Mouse (Mus musculus): ENCODE measurements around the gene Olfr654. TPM values are rescaled to one million over a fixed set of nuclear protein-coding genes. Genes with fewer than 3 reads are reported as not detected.

The Olfr654 gene
- total RNA-seq (2021), result not detected
- long read RNA-seq, experiment 1, result 0 reads
- long read RNA-seq, experiment 2, result 0 reads

DNA sequence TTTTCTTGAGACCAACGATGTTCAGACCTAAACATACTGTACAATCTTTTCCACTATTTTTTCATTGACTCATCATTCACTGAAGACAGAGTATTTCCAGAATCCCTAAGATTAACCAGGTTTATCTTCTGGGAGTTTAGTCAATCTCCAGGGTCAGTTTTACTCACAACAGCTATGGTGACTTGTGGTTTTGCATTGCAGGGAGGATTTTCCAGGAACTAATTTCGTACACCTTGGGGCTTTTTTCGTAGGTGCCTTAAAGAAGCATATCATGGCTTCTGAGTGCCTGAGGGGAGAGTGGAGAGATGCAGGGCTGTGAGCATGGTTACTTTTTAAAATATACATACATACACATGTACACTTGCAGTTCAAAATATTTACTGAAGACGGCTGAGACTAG lies at the start of gene Olfr654:
Olfr654 (plus strand) TSS at position 301 of the 400 bp plus-strand sequence.
- no peak for DNase-seq (ENCODE audit: low spot score in 2 of 2)

DNA sequence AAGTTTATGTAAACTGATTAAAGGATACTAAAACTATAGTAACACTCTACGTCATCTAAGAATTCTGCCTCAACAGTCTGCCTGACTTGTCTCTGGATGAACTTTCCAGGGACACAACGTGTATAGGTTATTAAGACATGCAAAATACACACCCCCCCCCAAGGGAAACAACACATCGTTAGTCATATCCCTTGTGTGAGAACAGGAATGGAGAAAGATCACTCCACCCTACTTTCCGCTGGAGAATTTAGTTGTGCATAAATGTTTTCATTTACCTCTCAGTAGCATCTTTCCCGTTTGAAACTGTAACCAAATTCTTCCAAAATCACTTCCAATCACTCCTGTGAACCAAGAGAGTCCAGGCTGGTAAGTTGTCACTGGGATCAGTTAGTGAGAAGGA lies 37.0 kb upstream of the Olfr654 start, which contains the start of gene Olfr651:
Olfr651 (plus strand) TSS at position 301 of the 400 bp plus-strand sequence.
- DNase-seq (ENCODE audit: low spot score in 2 of 2), result no peak

DNA sequence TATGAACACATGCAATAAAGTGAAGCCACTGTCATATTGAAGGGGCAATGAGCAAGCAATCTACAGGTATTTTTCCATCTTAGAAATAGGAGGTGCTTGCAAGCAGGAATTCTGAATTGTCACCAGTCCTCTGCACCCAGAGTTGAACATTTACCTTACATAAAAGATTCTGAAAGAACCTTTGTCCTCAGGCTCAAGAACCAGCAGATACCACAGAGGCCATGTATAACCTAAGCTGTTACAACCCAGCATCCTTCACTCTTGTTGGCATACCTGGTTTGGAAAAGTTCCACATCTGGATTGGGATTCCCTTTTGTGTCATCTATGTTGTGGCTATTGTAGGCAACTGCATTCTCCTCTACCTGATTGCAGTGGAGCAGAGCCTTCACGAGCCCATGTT lies 34.1 kb upstream of the Olfr654 start:
- no peak for DNase-seq (ENCODE audit: low spot score in 2 of 2)

DNA sequence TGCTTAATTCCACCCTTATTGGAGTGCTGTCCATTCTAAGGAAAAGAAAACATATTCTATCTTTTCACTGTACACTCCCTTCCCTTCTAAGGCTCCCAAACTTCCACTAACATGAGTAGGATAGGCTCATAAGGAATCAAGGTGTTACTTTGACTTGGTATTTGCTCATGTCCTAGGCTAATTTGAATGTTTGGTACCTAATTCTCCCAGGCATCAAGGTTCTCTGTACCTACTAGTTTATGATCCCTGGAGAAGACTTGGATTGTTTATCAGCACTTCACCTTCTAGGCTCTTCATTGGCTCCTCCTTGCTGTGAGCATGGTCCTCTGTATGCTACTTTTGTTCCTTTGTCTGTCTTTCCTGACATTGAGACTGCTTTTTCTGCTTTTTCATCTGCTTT lies 26.2 kb upstream of the Olfr654 start, which contains the start of gene Olfr652:
Olfr652 (plus strand) TSS at position 301 of the 400 bp plus-strand sequence.
- no peak for DNase-seq (ENCODE audit: low spot score in 2 of 2)

DNA sequence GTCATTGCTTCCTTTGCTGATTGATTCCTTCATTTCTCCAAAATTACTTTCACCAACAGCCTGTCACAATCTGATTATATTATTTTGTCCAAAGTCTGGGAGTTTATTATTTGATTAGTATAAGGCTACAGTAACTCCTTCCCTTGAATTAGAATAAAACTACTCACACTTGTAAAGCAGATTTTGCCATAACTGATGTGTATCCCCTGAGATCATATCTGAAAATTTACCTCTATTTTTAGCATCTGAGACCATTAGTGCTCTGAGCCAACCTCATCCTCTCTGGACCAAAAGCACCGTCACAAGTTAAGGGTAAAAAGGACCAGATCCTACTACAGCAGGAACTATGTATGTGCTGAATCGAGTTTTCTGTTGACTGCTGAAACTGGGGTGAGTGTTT lies 9.8 kb upstream of the Olfr654 start, which contains the start of gene Olfr653:
Olfr653 (plus strand) TSS at position 301 of the 400 bp plus-strand sequence.
- no peak for DNase-seq (ENCODE audit: low spot score in 2 of 2)

DNA sequence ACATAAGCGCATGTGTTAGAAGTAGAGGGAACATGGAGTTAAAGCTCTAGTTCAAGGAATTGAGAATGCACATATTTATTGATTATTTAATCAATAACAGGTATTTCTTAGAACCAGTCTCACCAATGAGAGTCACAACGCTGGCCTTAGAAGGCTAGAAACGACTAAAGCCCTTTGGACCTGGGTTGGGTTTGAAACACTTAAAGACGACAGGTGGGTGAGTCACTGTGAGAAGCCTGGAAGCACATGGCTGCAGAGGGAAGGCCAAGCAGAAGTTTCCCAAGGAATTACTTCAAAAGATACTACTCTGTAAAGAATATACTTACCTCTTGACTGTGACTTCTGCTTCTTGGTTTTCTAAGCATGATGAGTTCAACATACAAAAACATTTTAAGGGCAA lies 6.0 kb upstream of the Olfr654 start:
- no peak for DNase-seq (ENCODE audit: low spot score in 2 of 2)

DNA sequence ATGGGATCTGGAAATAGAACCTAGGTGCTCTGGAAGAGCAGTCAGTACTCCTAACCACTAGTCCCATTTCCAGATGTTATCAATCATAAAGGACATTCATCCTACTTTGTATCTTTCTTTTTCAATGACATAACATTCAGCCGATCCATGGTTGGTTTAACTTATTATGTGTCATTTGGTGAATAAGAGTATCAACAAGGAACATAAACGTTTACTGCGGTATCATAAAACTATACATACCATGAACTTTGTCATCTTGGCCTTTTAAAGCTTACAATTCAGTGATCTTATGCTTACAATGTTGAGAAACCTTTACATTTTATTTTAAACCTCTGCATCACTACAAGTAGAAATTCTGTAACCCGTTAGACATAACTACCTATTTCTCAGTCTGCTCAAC lies 5.4 kb upstream of the Olfr654 start:
- no peak for DNase-seq (ENCODE audit: low spot score in 2 of 2)

DNA sequence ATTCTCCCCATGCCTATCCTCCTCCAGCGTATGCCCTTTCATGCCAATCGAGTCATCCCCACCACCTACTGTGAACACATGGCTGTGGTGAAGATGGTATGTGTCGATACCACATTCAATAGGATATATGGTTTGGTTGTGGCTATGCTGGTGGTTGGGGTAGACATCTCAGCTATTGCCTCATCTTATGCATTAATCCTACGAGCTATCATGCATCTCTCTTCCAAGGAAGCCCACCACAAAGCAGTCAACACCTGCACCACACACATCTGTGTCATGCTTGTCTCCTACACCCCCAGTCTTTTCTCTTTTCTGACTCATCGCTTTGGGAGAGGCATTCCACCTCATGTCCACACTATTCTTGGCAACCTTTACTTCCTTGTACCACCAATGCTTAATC lies 1.4 kb downstream of the Olfr654 start:
- DNase-seq (ENCODE audit: low spot score in 2 of 2), result no peak

DNA sequence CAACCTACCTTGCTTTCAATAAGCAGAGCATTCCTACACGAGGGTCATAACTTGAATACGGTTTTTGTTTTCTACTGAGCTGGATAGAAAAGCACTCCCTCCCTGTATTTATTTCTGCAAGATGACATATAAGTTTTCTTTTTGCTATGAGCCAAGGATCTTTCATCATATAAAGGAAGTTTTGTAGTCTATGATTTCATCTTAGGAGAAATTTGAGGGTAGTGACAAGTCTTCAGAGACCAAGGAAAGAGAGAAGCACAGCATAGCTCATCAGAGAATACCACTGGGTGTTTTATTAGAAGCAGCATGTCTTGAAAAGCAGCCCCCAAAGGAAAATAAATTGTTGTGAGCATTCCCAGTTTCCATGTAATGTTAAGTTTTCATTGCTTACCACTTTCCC lies 14.9 kb downstream of the Olfr654 start, which contains the start of gene Olfr655:
Olfr655 (minus strand) TSS at position 101 of the 400 bp plus-strand sequence.
- no peak for DNase-seq (ENCODE audit: low spot score in 2 of 2)

DNA sequence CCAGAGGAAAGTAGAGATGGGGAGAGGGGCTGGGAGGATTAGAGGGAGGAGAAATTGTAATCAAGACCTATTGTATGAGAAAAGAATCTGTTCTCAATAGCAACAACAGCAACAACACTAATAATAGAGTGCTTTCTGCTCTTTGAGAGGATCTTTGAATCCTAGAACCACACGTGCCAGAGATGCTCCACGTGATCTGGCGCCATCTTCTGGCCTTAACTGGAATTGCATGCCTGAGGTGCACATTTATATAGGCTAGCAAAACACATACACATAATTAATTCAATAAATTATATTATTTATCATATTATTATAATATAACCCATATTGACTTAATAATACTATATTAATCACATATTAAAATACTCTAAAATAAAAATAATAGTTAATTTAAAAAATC lies 16.3 kb downstream of the Olfr654 start:
- DNase-seq (ENCODE audit: low spot score in 2 of 2), result no peak

DNA sequence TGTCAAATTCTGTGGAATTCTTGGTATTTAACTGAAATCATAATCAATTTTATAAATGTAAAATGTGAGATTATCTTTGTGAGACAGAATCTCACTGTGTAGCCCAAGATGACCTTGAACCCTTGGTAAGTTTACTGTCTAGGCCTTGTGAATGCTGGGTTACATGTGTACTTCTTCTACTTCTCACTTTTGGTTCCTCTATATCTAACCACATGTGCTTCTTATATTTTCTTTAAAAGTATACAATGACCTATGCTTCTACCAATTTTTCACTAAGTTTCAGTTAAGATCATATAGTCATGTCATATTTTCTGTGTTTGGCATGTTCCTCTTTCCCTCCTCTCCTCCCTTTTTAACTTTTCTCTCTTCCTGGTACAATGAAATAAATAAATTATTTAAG lies 17.9 kb downstream of the Olfr654 start:
- no peak for DNase-seq (ENCODE audit: low spot score in 2 of 2)

DNA sequence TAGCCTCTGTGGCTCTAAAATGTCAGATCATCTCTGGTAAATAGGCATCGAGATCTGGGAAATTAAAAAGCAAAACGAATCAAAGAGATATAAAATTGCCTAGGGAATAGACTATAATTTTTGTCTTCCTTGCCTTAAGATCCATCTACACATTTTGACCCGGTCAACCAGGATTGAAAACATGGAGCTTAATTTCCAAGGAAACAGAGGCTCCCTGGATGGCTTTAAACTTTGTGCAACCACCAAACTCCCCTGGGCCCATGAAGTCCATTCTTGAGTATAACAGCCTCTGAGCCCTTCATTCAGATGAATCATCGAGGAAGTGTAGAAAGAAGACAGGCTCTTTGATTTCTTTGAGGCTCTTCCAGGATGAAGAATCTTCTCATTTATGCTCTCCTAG lies 26.8 kb downstream of the Olfr654 start, which contains the start of gene Olfr656:
Olfr656 (plus strand) TSS at position 301 of the 400 bp plus-strand sequence.
- DNase-seq (ENCODE audit: low spot score in 2 of 2), result no peak

DNA sequence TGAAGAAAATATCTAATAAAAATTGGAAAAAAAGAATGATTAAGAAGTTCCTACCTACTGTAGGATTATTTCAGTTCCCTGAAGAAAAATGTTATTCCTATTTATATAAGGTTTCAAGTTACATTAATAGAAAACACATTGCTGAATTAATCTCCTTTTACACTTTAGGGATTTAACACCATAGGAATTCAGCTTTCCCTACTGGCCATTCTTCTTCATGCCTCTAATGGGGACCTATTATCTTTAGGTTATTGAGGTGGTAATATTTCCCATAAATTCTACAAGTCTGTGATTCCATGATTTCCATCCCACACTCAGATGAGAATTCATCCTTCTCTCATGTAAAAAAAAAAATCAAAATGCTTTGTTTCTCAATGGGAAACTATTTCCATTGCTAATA lies 37.7 kb downstream of the Olfr654 start, which contains the start of gene Olfr657:
Olfr657 (plus strand) TSS at position 301 of the 400 bp plus-strand sequence.
- no peak for DNase-seq (ENCODE audit: low spot score in 2 of 2)

Other genes with a start within 250 kb of the Olfr654 start
- 10 to 100 TPM; 15.6 to 15.9 TPM for gene Trim12c, start 233.7 kb upstream of the Olfr654 start, total RNA-seq (2021)
- not detected for gene Trim30b, start 217.1 kb upstream of the Olfr654 start, total RNA-seq (2021)
- under 1 TPM; 0.22 to 0.28 TPM for gene Trim30c, start 186.2 kb upstream of the Olfr654 start, total RNA-seq (2021)
- 1 to 10 TPM; 4.9 to 6.5 TPM for gene Trim30a, start 121.8 kb upstream of the Olfr654 start, total RNA-seq (2021)
- 1 to 10 TPM; 7.8 to 9.7 TPM for gene Trim30d, start 79.2 kb upstream of the Olfr654 start, total RNA-seq (2021)
- not detected for gene Olfr651, start 36.9 kb upstream of the Olfr654 start, total RNA-seq (2021)
- gene Olfr652, start 26.1 kb upstream of the Olfr654 start, total RNA-seq (2021), result not detected
- not detected for gene Olfr653, start 9.7 kb upstream of the Olfr654 start, total RNA-seq (2021)
- gene Olfr655, start 14.8 kb downstream of the Olfr654 start, total RNA-seq (2021), result not detected
- not detected for gene Olfr656, start 26.9 kb downstream of the Olfr654 start, total RNA-seq (2021)
- gene Olfr657, start 37.8 kb downstream of the Olfr654 start, total RNA-seq (2021), result not detected
- gene Olfr658, start 60.3 kb downstream of the Olfr654 start, total RNA-seq (2021), result not detected
- gene Olfr659, start 79.7 kb downstream of the Olfr654 start, total RNA-seq (2021), result not detected
- not detected for gene Olfr661, start 99.5 kb downstream of the Olfr654 start, total RNA-seq (2021)
- not detected for gene Usp17le, start 190.4 kb downstream of the Olfr654 start, total RNA-seq (2021)

Data from adrenal gland, postnatal 4 days (tissue).